Mouse (Mus musculus): ENCODE measurements around the gene Slc44a4. TPM values are rescaled to one million over a fixed set of nuclear protein-coding genes. Genes with fewer than 3 reads are reported as not detected.
"Not testable (repeated sequence)": the region's sequence is repeated elsewhere in the genome, so short reads cannot be mapped to it uniquely, and the experiment has no call there.

The Slc44a4 gene
- polyA plus RNA-seq, 1 experiment from 2014 or later = 0.08 TPM

DNA sequence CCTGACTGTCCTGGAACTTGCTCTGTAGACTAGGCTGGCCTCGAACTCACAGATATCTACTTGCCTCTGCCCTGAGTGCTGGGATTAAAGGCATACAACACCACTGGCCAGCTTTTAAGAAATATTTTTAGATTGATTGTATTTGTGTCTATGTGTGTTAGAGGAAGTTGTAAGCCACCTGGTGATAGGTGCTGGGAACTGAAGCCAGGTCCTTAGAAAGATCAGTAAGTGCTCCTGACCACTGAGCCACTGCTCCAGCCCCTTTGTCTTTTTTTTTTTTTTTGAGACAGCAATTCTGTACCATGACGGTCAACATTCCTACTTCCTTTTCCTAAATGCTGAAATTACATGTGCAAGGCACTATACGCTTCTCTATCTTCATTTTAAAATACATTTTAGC, 39.0 kb downstream of the Slc44a4 start:
- Histone ChIP-seq H3K4me1 (replicated peaks) (peaks cover 14% of the 10 kb centered on the region), H3K27ac (ENCODE audit: poor library complexity, severe bottlenecking) (no peak overlapping the region), H3K4me3 (no peak overlapping the region), H3K9me3 (replicated peaks) (no peaks in the 10 kb centered on the region), H3K27me3 (replicated peaks) (peaks cover 13% of the 10 kb centered on the region; the same call in 1 of the 2 replicates), H3K36me3 (peaks cover 23% of the 10 kb centered on the region), H3K9ac (no peak overlapping the region), H3K4me2 (peak overlapping the region; percentile 91; the same call in 1 of the 2 replicates)
- 84% methylated on average over 3 of the region's 3 CpGs for WGBS
- ATAC-seq (ENCODE audit: insufficient number of reproducible peaks, low FRiP score) = no peak

- no peak overlapping the region for H3K4me3 ChIP-seq
- no peak for ATAC-seq (ENCODE audit: insufficient number of reproducible peaks, low FRiP score)
- H3K9me3 ChIP-seq (replicated peaks) = no peaks in the 10 kb centered on the region
- H3K9ac ChIP-seq = no peak overlapping the region
- H3K27ac ChIP-seq (ENCODE audit: poor library complexity, severe bottlenecking) = no peak overlapping the region
- WGBS = 84% methylated on average over 4 of the region's 4 CpGs
- peaks cover 23% of the 10 kb centered on the region for H3K36me3 ChIP-seq
- peaks cover 14% of the 10 kb centered on the region for H3K4me1 ChIP-seq (replicated peaks)
- peaks cover 13% of the 10 kb centered on the region; the same call in 1 of the 2 replicates for H3K27me3 ChIP-seq (replicated peaks)
- no peak overlapping the region for H3K4me2 ChIP-seq
These were observed 39.6 kb downstream of the Slc44a4 start for GRCm38 (mm10) chr17:34953904-34954303.

GRCm38 (mm10) chr17:34954831-34955230, 40.6 kb downstream of the Slc44a4 start:
- H3K27ac ChIP-seq (ENCODE audit: poor library complexity, severe bottlenecking) = no peak overlapping the region
- no peak overlapping the region for H3K4me3 ChIP-seq
- H3K36me3 ChIP-seq = peaks cover 17% of the 10 kb centered on the region
- no peaks in the 10 kb centered on the region for H3K9me3 ChIP-seq (replicated peaks)
- 80% methylated on average over 4 of the region's 4 CpGs for WGBS
- peaks cover 14% of the 10 kb centered on the region for H3K4me1 ChIP-seq (replicated peaks)
- no peak for ATAC-seq (ENCODE audit: insufficient number of reproducible peaks, low FRiP score)
- H3K9ac ChIP-seq = no peak overlapping the region
- no peak overlapping the region for H3K4me2 ChIP-seq
- peaks cover 13% of the 10 kb centered on the region; the same call in 1 of the 2 replicates for H3K27me3 ChIP-seq (replicated peaks)

DNA sequence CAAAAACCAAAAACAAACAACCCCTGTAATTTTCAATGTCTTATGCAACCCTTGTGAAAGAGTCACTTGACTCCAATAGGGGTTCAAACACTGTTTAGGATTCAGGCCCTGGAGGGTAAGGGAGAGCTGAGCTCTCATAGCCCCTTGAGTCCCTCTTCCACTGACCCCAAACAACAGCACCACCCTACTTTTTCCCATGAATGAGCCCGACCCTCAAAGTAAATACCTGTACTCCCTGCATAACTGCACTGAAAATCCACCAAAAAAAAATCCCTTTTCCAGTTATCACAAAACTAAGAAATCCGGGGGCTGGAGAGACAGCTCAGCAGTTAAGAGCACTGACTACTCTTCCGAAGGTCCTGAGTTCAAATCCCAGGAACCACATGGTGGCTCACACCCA, 41.6 kb downstream of the Slc44a4 start:
- Histone ChIP-seq H3K27me3 (replicated peaks) (peaks cover 13% of the 10 kb centered on the region; the same call in 1 of the 2 replicates), H3K9ac (no peak overlapping the region)

DNA sequence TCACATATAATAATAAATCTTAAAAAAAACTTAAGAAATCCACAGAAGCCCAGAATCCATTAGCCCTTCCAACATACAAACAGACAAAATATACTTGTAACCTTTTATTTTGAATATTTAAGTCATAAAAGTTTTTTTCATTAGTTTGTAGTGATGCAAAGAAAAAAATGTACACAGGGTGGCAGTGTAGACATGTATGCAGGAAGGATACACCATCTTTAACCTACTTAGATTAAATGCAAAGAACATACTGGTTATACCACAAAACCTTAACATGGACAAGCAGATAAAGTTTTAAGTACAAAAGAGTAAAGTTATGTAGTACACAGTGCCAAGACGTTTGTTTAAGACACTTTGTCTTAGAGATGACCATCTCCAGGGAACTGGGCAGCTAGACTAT, 42.1 kb downstream of the Slc44a4 start:
- no peak overlapping the region for H3K27ac ChIP-seq (ENCODE audit: poor library complexity, severe bottlenecking)
- no peak for ATAC-seq (ENCODE audit: insufficient number of reproducible peaks, low FRiP score)
- 35% methylated on average over 1 of the region's 1 CpGs for WGBS
- H3K9ac ChIP-seq = no peak overlapping the region
- H3K4me3 ChIP-seq = no peak overlapping the region
- peaks cover 2% of the 10 kb centered on the region; the same call in 1 of the 2 replicates for H3K36me3 ChIP-seq
- peaks cover 6% of the 10 kb centered on the region for H3K4me1 ChIP-seq (replicated peaks)
- peaks cover 13% of the 10 kb centered on the region; the same call in 1 of the 2 replicates for H3K27me3 ChIP-seq (replicated peaks)
- no peak overlapping the region for H3K4me2 ChIP-seq
- no peaks in the 10 kb centered on the region for H3K9me3 ChIP-seq (replicated peaks)

More for the DNA sequence above, 41.6 kb downstream of the Slc44a4 start:
- WGBS = 72% methylated on average over 3 of the region's 3 CpGs
- H3K4me3 ChIP-seq = no peak overlapping the region
- H3K4me2 ChIP-seq = no peak overlapping the region
- peaks cover 10% of the 10 kb centered on the region for H3K4me1 ChIP-seq (replicated peaks)
- ATAC-seq (ENCODE audit: insufficient number of reproducible peaks, low FRiP score) = no peak
- no peaks in the 10 kb centered on the region for H3K9me3 ChIP-seq (replicated peaks)
- peaks cover 6% of the 10 kb centered on the region for H3K36me3 ChIP-seq
- no peak overlapping the region for H3K27ac ChIP-seq (ENCODE audit: poor library complexity, severe bottlenecking)

DNA sequence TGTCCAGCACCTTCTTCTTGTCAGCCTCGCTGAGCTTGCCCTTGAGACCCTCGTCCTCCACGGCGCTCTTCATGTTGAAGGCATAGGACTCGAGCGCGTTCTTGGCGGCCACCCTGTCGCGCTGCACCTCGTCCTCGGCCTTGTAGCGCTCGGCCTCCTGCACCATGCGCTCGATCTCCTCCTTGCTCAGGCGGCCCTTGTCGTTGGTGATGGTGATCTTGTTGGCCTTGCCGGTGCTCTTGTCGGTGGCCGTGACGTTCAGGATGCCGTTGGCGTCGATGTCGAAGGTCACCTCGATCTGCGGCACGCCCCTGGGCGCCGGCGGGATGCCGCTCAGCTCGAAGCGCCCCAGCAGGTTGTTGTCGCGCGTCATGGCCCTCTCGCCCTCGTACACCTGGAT, 43.0 kb downstream of the Slc44a4 start:
- 14% methylated on average over 28 of the region's 40 CpGs for WGBS
- H3K9ac ChIP-seq; H3K4me3 ChIP-seq; H3K4me2 ChIP-seq; H3K36me3 ChIP-seq; H3K9me3 ChIP-seq (replicated peaks); ATAC-seq (ENCODE audit: insufficient number of reproducible peaks, low FRiP score); H3K4me1 ChIP-seq (replicated peaks); H3K27ac ChIP-seq (ENCODE audit: poor library complexity, severe bottlenecking): not testable (repeated sequence)
- peaks cover 18% of the 10 kb centered on the region; the same call in 1 of the 2 replicates for H3K27me3 ChIP-seq (replicated peaks)

DNA sequence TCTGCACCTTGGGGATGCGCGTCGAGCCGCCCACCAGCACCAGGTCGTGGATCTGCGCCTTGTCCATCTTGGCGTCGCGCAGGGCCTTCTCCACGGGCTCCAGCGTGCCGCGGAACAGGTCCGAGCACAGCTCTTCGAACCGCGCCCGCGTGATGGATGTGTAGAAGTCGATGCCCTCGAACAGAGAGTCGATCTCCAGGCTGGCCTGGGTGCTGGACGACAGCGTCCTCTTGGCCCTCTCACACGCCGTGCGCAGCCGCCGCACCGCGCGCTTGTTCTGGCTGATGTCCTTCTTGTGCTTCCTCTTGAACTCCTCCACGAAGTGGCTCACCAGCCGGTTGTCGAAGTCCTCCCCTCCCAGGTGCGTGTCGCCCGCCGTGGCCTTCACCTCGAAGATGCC, 43.7 kb downstream of the Slc44a4 start:
- not testable (repeated sequence) for H3K9ac ChIP-seq; ATAC-seq (ENCODE audit: insufficient number of reproducible peaks, low FRiP score); H3K27ac ChIP-seq (ENCODE audit: poor library complexity, severe bottlenecking); H3K36me3 ChIP-seq; H3K9me3 ChIP-seq (replicated peaks); H3K4me3 ChIP-seq; H3K4me2 ChIP-seq; H3K4me1 ChIP-seq (replicated peaks)
- H3K27me3 ChIP-seq (replicated peaks) = peaks cover 23% of the 10 kb centered on the region; the same call in 1 of the 2 replicates
- 20% methylated on average over 27 of the region's 40 CpGs for WGBS

DNA sequence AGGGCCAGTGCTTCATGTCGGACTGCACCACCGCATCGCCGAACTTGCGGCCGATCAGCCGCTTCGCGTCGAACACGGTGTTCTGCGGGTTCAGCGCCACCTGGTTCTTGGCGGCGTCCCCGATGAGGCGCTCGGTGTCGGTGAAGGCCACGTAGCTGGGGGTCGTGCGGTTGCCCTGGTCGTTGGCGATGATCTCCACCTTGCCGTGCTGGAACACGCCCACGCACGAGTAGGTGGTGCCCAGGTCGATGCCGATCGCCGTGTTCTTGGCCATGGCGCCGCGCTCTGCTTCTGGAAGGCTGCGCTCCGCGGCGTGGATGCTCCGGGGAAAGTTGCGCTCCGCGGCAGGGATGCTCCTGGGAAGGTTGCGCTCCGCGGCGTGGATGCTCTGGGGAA, 44.5 kb downstream of the Slc44a4 start:
- not testable (repeated sequence) for H3K36me3 ChIP-seq; H3K4me1 ChIP-seq (replicated peaks); H3K9ac ChIP-seq; H3K9me3 ChIP-seq (replicated peaks); H3K27ac ChIP-seq (ENCODE audit: poor library complexity, severe bottlenecking)
- Histone ChIP-seq H3K27me3 (replicated peaks) (peaks cover 29% of the 10 kb centered on the region; the same call in 1 of the 2 replicates), H3K4me2 (peak overlapping the region; percentile 70), H3K4me3 (peak overlapping the region; percentile 54)
- WGBS = 2% methylated on average over 34 of the region's 47 CpGs
- ATAC-seq (ENCODE audit: insufficient number of reproducible peaks, low FRiP score) = 0 out of 2 replicates have a peak, but pooled peaks have one; percentile 4

DNA sequence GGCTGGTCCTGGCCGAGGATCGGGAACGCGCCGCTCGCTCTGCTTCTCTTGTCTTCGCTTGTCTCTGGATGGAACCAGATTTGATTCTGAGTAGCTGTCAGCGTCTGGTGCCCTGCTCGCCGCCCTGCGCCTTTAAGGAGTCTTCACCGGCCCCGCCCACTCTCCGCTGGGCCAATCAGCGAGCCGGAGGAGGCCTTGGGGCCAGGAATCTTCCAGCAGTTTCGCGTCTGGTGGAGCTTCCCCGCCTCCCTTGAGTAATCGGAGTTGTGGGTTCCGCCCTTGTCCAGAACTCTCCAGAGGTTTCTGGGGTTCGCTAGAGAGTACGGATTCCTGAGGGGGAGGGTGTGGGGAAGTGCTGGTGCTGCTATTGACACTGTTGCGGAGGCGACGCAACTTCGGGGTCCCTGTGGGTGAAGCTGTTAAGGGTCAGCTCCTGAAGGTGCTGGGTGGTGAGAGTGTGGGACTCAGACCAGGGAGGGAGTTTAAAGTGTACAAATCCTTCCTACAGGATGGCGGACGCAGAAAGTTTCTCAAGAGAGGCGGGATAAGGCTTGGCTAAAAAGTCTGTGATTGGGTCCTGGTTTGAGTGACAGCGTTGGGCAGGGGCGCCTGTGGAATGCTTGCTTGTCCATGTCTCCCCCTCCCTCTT, 45.0 kb downstream of the Slc44a4 start, which contains the start of gene Hspa1b:
TSS of gene Hspa1b (minus strand) at position 109 of the 649 bp plus-strand sequence.
- H3K36me3 ChIP-seq; H3K9me3 ChIP-seq (replicated peaks); H3K4me1 ChIP-seq (replicated peaks): not testable (repeated sequence)
- ATAC-seq (ENCODE audit: insufficient number of reproducible peaks, low FRiP score) = peak; percentile 94
- Histone ChIP-seq H3K4me3 (peak within 1 kb of the TSS; percentile 54), H3K9ac (peak within 1 kb of the TSS; percentile 67), H3K27me3 (replicated peaks) (peaks cover 29% of the 10 kb centered on the region; the same call in 1 of the 2 replicates), H3K4me2 (peak within 1 kb of the TSS; percentile 70), H3K27ac (ENCODE audit: poor library complexity, severe bottlenecking) (peak within 1 kb of the TSS; percentile 93)
- under 1% methylated on average over 28 of the region's 32 CpGs for WGBS

GRCm38 (mm10) chr17:34959881-34960515, 45.7 kb downstream of the Slc44a4 start:
- no peaks in the 10 kb centered on the region for H3K36me3 ChIP-seq
- no peaks in the 10 kb centered on the region for H3K9me3 ChIP-seq (replicated peaks)
- 12% methylated on average over 12 of the region's 12 CpGs for WGBS
- H3K27me3 ChIP-seq (replicated peaks) = peaks cover 29% of the 10 kb centered on the region; the same call in 1 of the 2 replicates
- 0 out of 2 replicates have a peak, but pooled peaks have one; percentile 29 for ATAC-seq (ENCODE audit: insufficient number of reproducible peaks, low FRiP score)
- H3K9ac ChIP-seq = peak overlapping the region; percentile 67
- H3K27ac ChIP-seq (ENCODE audit: poor library complexity, severe bottlenecking) = peak overlapping the region; percentile 93
- H3K4me3 ChIP-seq = peak overlapping the region; percentile 54
- peak overlapping the region; percentile 70 for H3K4me2 ChIP-seq
- H3K4me1 ChIP-seq (replicated peaks) = peaks cover 4% of the 10 kb centered on the region

DNA sequence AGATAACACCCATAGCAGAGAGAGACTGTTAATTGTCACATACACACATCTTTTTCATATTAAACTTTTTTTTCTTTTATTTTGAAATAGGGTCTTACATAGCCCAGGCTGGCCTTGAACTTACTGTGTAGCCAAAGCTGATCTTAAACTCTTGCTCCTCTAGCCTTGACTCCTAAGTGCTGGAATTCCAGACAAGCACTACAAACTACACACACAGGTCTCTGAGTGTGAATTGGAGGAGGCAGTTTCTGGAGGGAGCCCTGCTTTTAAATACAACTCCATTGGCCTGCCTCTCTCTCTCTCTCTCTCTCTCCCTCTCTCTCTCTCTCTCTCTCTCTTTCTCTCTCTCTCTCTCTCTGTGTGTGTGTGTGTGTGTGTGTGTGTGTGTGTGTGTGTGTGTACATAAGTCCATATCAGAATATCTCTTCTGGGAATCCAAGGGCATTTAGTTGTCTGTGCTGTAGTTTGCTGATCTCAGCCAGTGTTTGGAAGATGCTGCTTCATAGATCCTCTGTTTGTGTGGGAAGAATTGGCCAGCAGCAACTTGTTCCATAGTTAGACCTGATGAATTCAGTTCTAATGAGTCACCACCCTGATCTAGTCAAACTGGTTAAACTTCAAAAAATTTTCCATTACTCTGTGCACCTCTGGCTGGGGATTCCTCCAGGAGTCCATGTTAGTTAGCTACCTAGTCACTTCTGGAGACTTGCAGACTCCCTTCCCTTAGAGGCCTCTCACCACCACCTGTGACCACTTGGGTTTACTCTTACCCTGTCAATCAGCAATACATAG, 46.6 kb downstream of the Slc44a4 start:
- no peak overlapping the region for H3K4me3 ChIP-seq
- no peak for ATAC-seq (ENCODE audit: insufficient number of reproducible peaks, low FRiP score)
- H3K4me1 ChIP-seq (replicated peaks) = peaks cover 4% of the 10 kb centered on the region
- no peak overlapping the region for H3K27ac ChIP-seq (ENCODE audit: poor library complexity, severe bottlenecking)
- H3K9ac ChIP-seq = no peak overlapping the region
- H3K36me3 ChIP-seq = no peaks in the 10 kb centered on the region
- H3K9me3 ChIP-seq (replicated peaks) = no peaks in the 10 kb centered on the region
- no peak overlapping the region for H3K4me2 ChIP-seq
- peaks cover 26% of the 10 kb centered on the region; the same call in 1 of the 2 replicates for H3K27me3 ChIP-seq (replicated peaks)

Measured in heart, embryonic 12.5 days (tissue).